Mouse (Mus musculus) liver, embryonic 15.5 days (tissue): ENCODE data around the gene Tdrd7. TPM values are rescaled to one million over a fixed set of nuclear protein-coding genes. Genes with fewer than 3 reads are reported as not detected.

Experiments
- ATAC-seq: fragments of 200-750 bp; cut with Nextera tagmentation; 2 replicates; pipeline ENCODE4 v1.8.0; 2017; ENCODE audit warnings: moderate number of reproducible peaks, mild to moderate bottlenecking, moderate library complexity; ENCODE audit not compliant: insufficient read depth
- H3K27ac ChIP-seq: fragments of 300-500 bp; sonication (generic); replicated peaks from 2 replicates; pipeline ENCODE4 v1.5.1; 2015; ENCODE audit warnings: mild to moderate bottlenecking, inconsistent platforms
- H3K27me3 ChIP-seq: fragments of 300-500 bp; sonication (generic); 2 replicates; pipeline ENCODE4 v1.6.1; 2015; ENCODE audit warnings: mild to moderate bottlenecking, inconsistent platforms
- H3K36me3 ChIP-seq: fragments of 300-500 bp; sonication (generic); replicated peaks from 2 replicates; pipeline ENCODE4 v1.6.1; 2015; ENCODE audit warnings: moderate library complexity, mild to moderate bottlenecking, inconsistent platforms
- H3K4me1 ChIP-seq: fragments of 300-500 bp; sonication (generic); replicated peaks from 2 replicates; pipeline ENCODE4 v1.6.1; 2015; ENCODE audit warnings: inconsistent platforms
- H3K4me2 ChIP-seq: fragments of 300-500 bp; sonication (generic); 2 replicates; pipeline ENCODE4 v1.6.1; 2015; ENCODE audit warnings: moderate library complexity, mild to moderate bottlenecking, inconsistent platforms
- H3K4me3 ChIP-seq: fragments of 300-500 bp; sonication (generic); replicated peaks from 2 replicates; pipeline ENCODE4 v1.5.1; 2015; ENCODE audit warnings: mild to moderate bottlenecking, inconsistent platforms
- H3K9ac ChIP-seq: fragments of 300-500 bp; sonication (generic); 2 replicates; pipeline ENCODE4 v1.6.1; 2015; ENCODE audit warnings: moderate library complexity, mild to moderate bottlenecking, inconsistent platforms
- H3K9me3 ChIP-seq: fragments of 300-500 bp; sonication (generic); replicated peaks from 2 replicates; pipeline ENCODE4 v1.6.1; 2016; ENCODE audit warnings: inconsistent platforms
- WGBS: fragments of 180-500 bp; shearing (Covaris S2); methylation state at CpG from one replicate; pipeline ENCODE4 v1.1.7; 2015; ENCODE audit warnings: mixed read lengths; ENCODE audit not compliant: insufficient replicate concordance; 5-methylcytosine and 5-hydroxymethylcytosine counted together
- polyA plus RNA-seq: library from polyadenylated mRNA; unstranded; fragments of >200 nt; fragmentation: Nextera tagmentation; extraction: Ambion mirVana; gene quantifications from 2 replicates; pipeline ENCODE4 v1.2.1, GENCODE M21; 2015

Tdrd7 gene
- polyA plus RNA-seq = 10.0 and 10.6 TPM in 2 replicates

- Histone ChIP-seq H3K36me3 (no peaks in the 10 kb centered on the region), H3K9me3 (no peaks in the 10 kb centered on the region), H3K4me2 (peak within 1 kb of the TSS; percentile 5; the same call in 1 of the 2 replicates), H3K4me3 (no peak within 1 kb of the TSS), H3K27me3 (peaks cover 8% of the 10 kb centered on the region), H3K9ac (no peak within 1 kb of the TSS), H3K27ac (peak within 1 kb of the TSS; percentile 51), H3K4me1 (peaks cover 23% of the 10 kb centered on the region)
- no peak for ATAC-seq
- WGBS = 57% methylated on average over 10 of the region's 10 CpGs
Measured at GRCm38 (mm10) chr4:45964771-45965439, at the start of gene Tdrd7. TSS of gene Tdrd7 (plus strand) at chr4:45965334.

GRCm38 (mm10) chr4:45917091-45917490 lies 48.0 kb upstream of the Tdrd7 start:
- no peaks in the 10 kb centered on the region for H3K36me3 ChIP-seq
- H3K9me3 ChIP-seq = no peaks in the 10 kb centered on the region
- no peak overlapping the region for H3K9ac ChIP-seq
- H3K27ac ChIP-seq = no peak overlapping the region
- no peaks in the 10 kb centered on the region for H3K4me1 ChIP-seq
- no peak overlapping the region for H3K4me2 ChIP-seq
- 58% methylated on average over 7 of the region's 7 CpGs for WGBS
- no peak overlapping the region for H3K4me3 ChIP-seq
- no peaks in the 10 kb centered on the region for H3K27me3 ChIP-seq
- ATAC-seq = no peak

GRCm38 (mm10) chr4:45921663-45922435 lies 43.3 kb upstream of the Tdrd7 start:
- Histone ChIP-seq H3K9me3 (no peaks in the 10 kb centered on the region), H3K36me3 (no peaks in the 10 kb centered on the region), H3K4me2 (no peak overlapping the region), H3K27me3 (peaks cover 3% of the 10 kb centered on the region; the same call in 1 of the 2 replicates), H3K4me3 (no peak overlapping the region), H3K27ac (no peak overlapping the region), H3K4me1 (no peaks in the 10 kb centered on the region), H3K9ac (no peak overlapping the region)
- ATAC-seq = no peak
- 69% methylated on average over 10 of the region's 10 CpGs for WGBS

- H3K9me3 ChIP-seq = no peaks in the 10 kb centered on the region
- no peaks in the 10 kb centered on the region for H3K4me1 ChIP-seq
- WGBS = 40% methylated on average over 4 of the region's 4 CpGs
- no peak overlapping the region for H3K4me2 ChIP-seq
- H3K4me3 ChIP-seq = no peak overlapping the region
- no peak overlapping the region for H3K27ac ChIP-seq
- H3K27me3 ChIP-seq = peaks cover 3% of the 10 kb centered on the region; the same call in 1 of the 2 replicates
- H3K9ac ChIP-seq = no peak overlapping the region
- no peaks in the 10 kb centered on the region for H3K36me3 ChIP-seq
- no peak for ATAC-seq
Measured at GRCm38 (mm10) chr4:45924011-45924410, 41.1 kb upstream of the Tdrd7 start.

- H3K4me1 ChIP-seq = no peaks in the 10 kb centered on the region
- WGBS = 61% methylated on average over 4 of the region's 4 CpGs
- H3K4me2 ChIP-seq = no peak overlapping the region
- H3K9me3 ChIP-seq = no peaks in the 10 kb centered on the region
- no peaks in the 10 kb centered on the region for H3K36me3 ChIP-seq
- H3K27ac ChIP-seq = no peak overlapping the region
- ATAC-seq = no peak
- H3K4me3 ChIP-seq = no peak overlapping the region
- H3K9ac ChIP-seq = no peak overlapping the region
- H3K27me3 ChIP-seq = peaks cover 3% of the 10 kb centered on the region; the same call in 1 of the 2 replicates
Measured at GRCm38 (mm10) chr4:45928561-45928960, 36.6 kb upstream of the Tdrd7 start.

GRCm38 (mm10) chr4:45941628-45942044 lies 23.5 kb upstream of the Tdrd7 start:
- no peaks in the 10 kb centered on the region for H3K36me3 ChIP-seq
- WGBS = 18% methylated on average over 13 of the region's 13 CpGs
- H3K4me2 ChIP-seq = peak overlapping the region; percentile 30; the same call in 1 of the 2 replicates
- no peaks in the 10 kb centered on the region for H3K9me3 ChIP-seq
- H3K9ac ChIP-seq = no peak overlapping the region
- H3K4me3 ChIP-seq = no peak overlapping the region
- no peak overlapping the region for H3K27ac ChIP-seq
- peaks cover 6% of the 10 kb centered on the region; the same call in 1 of the 2 replicates for H3K4me1 ChIP-seq
- no peaks in the 10 kb centered on the region for H3K27me3 ChIP-seq
- ATAC-seq = no peak

- H3K27ac ChIP-seq = no peak overlapping the region
- H3K9ac ChIP-seq = no peak overlapping the region
- WGBS = 67% methylated on average over 8 of the region's 8 CpGs
- H3K4me1 ChIP-seq = no peaks in the 10 kb centered on the region; the same call in 1 of the 2 replicates
- no peak overlapping the region for H3K4me2 ChIP-seq
- H3K4me3 ChIP-seq = no peak overlapping the region
- no peaks in the 10 kb centered on the region for H3K9me3 ChIP-seq
- H3K36me3 ChIP-seq = no peaks in the 10 kb centered on the region
- ATAC-seq = no peak
- H3K27me3 ChIP-seq = no peaks in the 10 kb centered on the region
Measured at GRCm38 (mm10) chr4:45947729-45948128, 17.4 kb upstream of the Tdrd7 start.

- 19% methylated on average over 7 of the region's 7 CpGs for WGBS
- Histone ChIP-seq H3K27me3 (no peaks in the 10 kb centered on the region), H3K9me3 (no peaks in the 10 kb centered on the region), H3K4me2 (peak overlapping the region; percentile 25), H3K9ac (no peak overlapping the region), H3K36me3 (no peaks in the 10 kb centered on the region), H3K4me1 (no peaks in the 10 kb centered on the region; the same call in 1 of the 2 replicates), H3K27ac (peak overlapping the region; percentile 41; the same call in 1 of the 2 replicates), H3K4me3 (no peak overlapping the region)
- peak; percentile 56; the same call in 1 of the 2 replicates for ATAC-seq
Measured at GRCm38 (mm10) chr4:45949109-45949848, 15.9 kb upstream of the Tdrd7 start.

- Histone ChIP-seq H3K4me2 (no peak overlapping the region), H3K9ac (no peak overlapping the region), H3K4me1 (no peaks in the 10 kb centered on the region; the same call in 1 of the 2 replicates), H3K9me3 (no peaks in the 10 kb centered on the region), H3K27ac (no peak overlapping the region), H3K36me3 (no peaks in the 10 kb centered on the region), H3K4me3 (no peak overlapping the region), H3K27me3 (no peaks in the 10 kb centered on the region)
- WGBS = 51% methylated on average over 17 of the region's 18 CpGs
- ATAC-seq = no peak
Measured at GRCm38 (mm10) chr4:45951830-45952229, 13.3 kb upstream of the Tdrd7 start.

GRCm38 (mm10) chr4:45953025-45953919 lies 11.9 kb upstream of the Tdrd7 start:
- no peak overlapping the region for H3K4me2 ChIP-seq
- ATAC-seq = no peak
- WGBS = 67% methylated on average over 23 of the region's 23 CpGs

More at GRCm38 (mm10) chr4:45953025-45953919, 11.9 kb upstream of the Tdrd7 start:
- Histone ChIP-seq H3K4me3 (no peak overlapping the region), H3K9me3 (no peaks in the 10 kb centered on the region), H3K36me3 (no peaks in the 10 kb centered on the region), H3K27me3 (no peaks in the 10 kb centered on the region), H3K9ac (no peak overlapping the region), H3K27ac (no peak overlapping the region), H3K4me1 (no peaks in the 10 kb centered on the region; the same call in 1 of the 2 replicates)
